Mouse (Mus musculus) hindbrain, embryonic 11.5 days (tissue): ENCODE measurements at regions not wholly inside any gene's neighbourhood (a gene's known extent, or its start where the extent isn't known, plus 50 kb on each side); places are given as distances from the start of the nearest gene placed in this dataset.

Experiments
- ATAC-seq: fragments of 200-750 bp; cut with Nextera tagmentation; 2 replicates; pipeline ENCODE4 v1.8.0; 2017; ENCODE audit warnings: mild to moderate bottlenecking, moderate TSS enrichment, moderate library complexity; ENCODE audit not compliant: low FRiP score
- DNase-seq: peaks from one replicate; pipeline ENCODE4 v3.0.0-alpha.2; 2015; ENCODE audit warnings: low spot score
- H3K27ac ChIP-seq: fragments of 300-500 bp; sonication (generic); 2 replicates; pipeline ENCODE4 v1.5.1; 2014; ENCODE audit warnings: mild to moderate bottlenecking, low read depth, low read length
- H3K27me3 ChIP-seq: fragments of 300-500 bp; sonication (generic); 2 replicates; pipeline ENCODE4 v1.6.1; 2014; ENCODE audit warnings: mild to moderate bottlenecking, low read length, moderate library complexity, mixed read lengths; ENCODE audit not compliant: control insufficient read depth, insufficient read depth
- H3K36me3 ChIP-seq: fragments of 300-500 bp; sonication (generic); 2 replicates; pipeline ENCODE4 v1.6.1; 2014; ENCODE audit warnings: mild to moderate bottlenecking, low read length, moderate library complexity, mixed read lengths; ENCODE audit not compliant: control insufficient read depth, insufficient read depth
- H3K4me1 ChIP-seq: fragments of 300-500 bp; sonication (generic); replicated peaks from 2 replicates; pipeline ENCODE4 v1.6.1; 2014; ENCODE audit warnings: low read length, mixed read lengths; ENCODE audit not compliant: control insufficient read depth, insufficient read depth
- H3K4me2 ChIP-seq: fragments of 300-500 bp; sonication (generic); replicated peaks from 2 replicates; pipeline ENCODE4 v1.6.1; 2014; ENCODE audit warnings: mild to moderate bottlenecking, low read depth, low read length
- H3K4me3 ChIP-seq: fragments of 300-500 bp; sonication (generic); 2 replicates; pipeline ENCODE4 v1.5.1; 2014; ENCODE audit warnings: low read depth, low read length
- H3K9ac ChIP-seq: fragments of 300-500 bp; sonication (generic); 2 replicates; pipeline ENCODE4 v1.6.1; 2014; ENCODE audit warnings: low read depth, low read length
- H3K9me3 ChIP-seq: fragments of 300-500 bp; sonication (generic); 2 replicates; pipeline ENCODE4 v1.6.1; 2016; ENCODE audit warnings: low read length; ENCODE audit not compliant: control insufficient read depth
- WGBS: fragments of 180-500 bp; shearing (Covaris S2); extraction: QIAGEN DNeasy Blood & Tissue Kit; methylation state at CpG from one replicate; pipeline ENCODE4 v1.1.7; 2014; 5-methylcytosine and 5-hydroxymethylcytosine counted together

DNA sequence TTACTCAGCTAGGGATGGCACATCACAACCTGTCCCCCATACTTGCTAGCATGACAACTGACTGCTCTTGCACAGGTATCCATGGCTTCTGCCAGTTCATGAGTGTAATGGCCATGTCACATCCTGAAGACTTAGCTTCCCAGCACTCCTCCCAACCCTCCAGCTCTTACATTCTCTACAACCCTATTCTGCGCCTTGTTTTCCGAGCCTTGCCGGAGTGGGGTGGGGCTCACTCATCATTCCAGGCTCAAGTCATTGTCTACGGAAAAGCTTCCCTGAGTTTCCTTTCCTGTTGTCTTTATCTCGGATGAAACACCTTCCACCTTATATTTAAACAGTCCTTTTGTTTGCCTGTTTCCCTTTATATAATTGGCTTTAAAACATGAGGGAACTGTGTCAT, 69.6 kb downstream of the Prdm13 start:
- WGBS, result 84% methylated on average over 5 of the region's 5 CpGs
- Histone ChIP-seq H3K27ac (no peak overlapping the region), H3K9ac (no peak overlapping the region), H3K27me3 (no peaks in the 10 kb centered on the region), H3K4me1 (no peaks in the 10 kb centered on the region), H3K4me2 (no peak overlapping the region), H3K36me3 (no peaks in the 10 kb centered on the region), H3K9me3 (no peaks in the 10 kb centered on the region), H3K4me3 (no peak overlapping the region)
- DNase-seq (no peak), ATAC-seq (no peak)

DNA sequence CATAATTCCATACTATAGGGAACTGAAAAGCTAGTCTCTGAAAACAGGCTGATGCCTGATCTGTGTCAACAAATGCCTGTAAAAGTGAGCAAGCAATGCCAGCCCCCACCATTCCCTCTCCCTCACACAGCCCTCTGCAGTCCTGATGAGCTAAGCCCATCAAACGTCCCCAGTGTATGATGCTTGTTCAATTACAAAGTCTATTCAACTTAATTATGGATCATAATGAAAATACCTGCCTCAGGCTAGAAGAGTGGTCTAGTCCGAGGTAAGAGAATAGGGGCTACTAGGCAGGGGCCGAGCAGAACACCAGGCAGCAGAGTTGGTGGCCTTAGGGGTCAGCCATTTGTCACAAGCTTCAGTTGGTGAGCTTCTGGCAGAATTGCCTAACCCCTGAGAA, 71.3 kb downstream of the Prdm13 start:
- Histone ChIP-seq H3K27ac (0 out of 2 replicates have a peak overlapping the region, but pooled peaks have one; percentile 17), H3K9me3 (no peaks in the 10 kb centered on the region), H3K4me3 (no peak overlapping the region), H3K4me1 (no peaks in the 10 kb centered on the region), H3K4me2 (no peak overlapping the region), H3K27me3 (no peaks in the 10 kb centered on the region), H3K36me3 (no peaks in the 10 kb centered on the region), H3K9ac (no peak overlapping the region)
- 47% methylated on average over 3 of the region's 3 CpGs for WGBS
- peak; percentile 9 for DNase-seq
- ATAC-seq, result peak; percentile 70

- DNase-seq (peak; percentile 20), ATAC-seq (peak; percentile 83)
- H3K4me2 ChIP-seq, result no peak overlapping the region
- no peaks in the 10 kb centered on the region for H3K36me3 ChIP-seq
- H3K4me1 ChIP-seq, result no peaks in the 10 kb centered on the region
- no peaks in the 10 kb centered on the region for H3K9me3 ChIP-seq
- no peak overlapping the region for H3K27ac ChIP-seq
- WGBS, result 71% methylated on average over 5 of the region's 5 CpGs
- H3K27me3 ChIP-seq, result no peaks in the 10 kb centered on the region
- no peak overlapping the region for H3K4me3 ChIP-seq
- no peak overlapping the region for H3K9ac ChIP-seq
Measured at GRCm38 (mm10) chr4:21611531-21612282, 74.1 kb downstream of the Prdm13 start.

DNA sequence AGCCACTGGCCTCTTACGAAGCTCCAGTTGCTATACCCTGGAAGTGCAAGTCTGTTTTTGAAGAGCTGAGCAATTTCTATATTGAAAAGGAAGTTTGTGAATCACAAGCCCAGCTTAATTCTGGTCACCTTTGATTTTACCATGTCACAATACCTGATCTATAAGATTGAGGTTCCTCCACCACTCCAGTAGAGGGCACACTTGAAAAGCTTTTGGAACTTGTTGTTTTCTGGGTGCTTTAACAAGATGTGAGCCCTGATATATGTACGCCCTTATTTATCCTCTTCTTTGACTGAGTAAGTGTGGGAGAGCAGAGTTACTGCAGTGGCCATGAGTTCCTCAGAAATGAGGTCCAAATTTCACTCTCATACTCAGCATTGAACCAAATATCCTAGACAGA, 87.7 kb downstream of the Prdm13 start:
- 63% methylated on average over 2 of the region's 2 CpGs for WGBS

GRCm38 (mm10) chr4:21547771-21548170, 138.0 kb downstream of the Prdm13 start:
- H3K4me1 ChIP-seq, result no peaks in the 10 kb centered on the region
- DNase-seq (no peak), ATAC-seq (no peak)
- H3K27ac ChIP-seq, result no peak overlapping the region
- WGBS, result 89% methylated on average over 3 of the region's 3 CpGs
- H3K9ac ChIP-seq, result no peak overlapping the region
- H3K9me3 ChIP-seq, result no peaks in the 10 kb centered on the region
- no peaks in the 10 kb centered on the region for H3K36me3 ChIP-seq
- no peak overlapping the region for H3K4me3 ChIP-seq
- H3K27me3 ChIP-seq, result no peaks in the 10 kb centered on the region
- no peak overlapping the region for H3K4me2 ChIP-seq

More for the DNA sequence above, 87.7 kb downstream of the Prdm13 start:
- DNase-seq, result no peak
- Histone ChIP-seq H3K9ac (no peak overlapping the region), H3K4me2 (no peak overlapping the region), H3K4me3 (no peak overlapping the region), H3K27ac (no peak overlapping the region), H3K27me3 (no peaks in the 10 kb centered on the region), H3K4me1 (no peaks in the 10 kb centered on the region), H3K36me3 (no peaks in the 10 kb centered on the region), H3K9me3 (no peaks in the 10 kb centered on the region)
- no peak for ATAC-seq

- no peaks in the 10 kb centered on the region for H3K9me3 ChIP-seq
- WGBS, result 82% methylated on average over 2 of the region's 2 CpGs
Measured at GRCm38 (mm10) chr4:21539583-21539982, 146.2 kb downstream of the Prdm13 start.

GRCm38 (mm10) chr4:21535973-21536372, 149.8 kb downstream of the Prdm13 start:
- 40% methylated on average over 2 of the region's 2 CpGs for WGBS
- no peaks in the 10 kb centered on the region for H3K27me3 ChIP-seq
- H3K9me3 ChIP-seq, result no peaks in the 10 kb centered on the region
- H3K27ac ChIP-seq, result no peak overlapping the region
- no peaks in the 10 kb centered on the region for H3K36me3 ChIP-seq
- no peak overlapping the region for H3K9ac ChIP-seq
- no peaks in the 10 kb centered on the region for H3K4me1 ChIP-seq
- H3K4me3 ChIP-seq, result no peak overlapping the region
- DNase-seq (peak; percentile 54), ATAC-seq (no peak)
- H3K4me2 ChIP-seq, result no peak overlapping the region

More at GRCm38 (mm10) chr4:21539583-21539982, 146.2 kb downstream of the Prdm13 start:
- H3K4me2 ChIP-seq, result no peak overlapping the region
- H3K36me3 ChIP-seq, result no peaks in the 10 kb centered on the region
- H3K27ac ChIP-seq, result no peak overlapping the region
- no peaks in the 10 kb centered on the region for H3K27me3 ChIP-seq
- ATAC-seq (no peak), DNase-seq (no peak)
- H3K4me3 ChIP-seq, result no peak overlapping the region
- H3K9ac ChIP-seq, result no peak overlapping the region
- no peaks in the 10 kb centered on the region for H3K4me1 ChIP-seq

- H3K4me3 ChIP-seq, result no peak overlapping the region
- ATAC-seq (no peak), DNase-seq (no peak)
- H3K4me1 ChIP-seq, result no peaks in the 10 kb centered on the region
- no peak overlapping the region for H3K4me2 ChIP-seq
- no peak overlapping the region for H3K27ac ChIP-seq
- WGBS, result 63% methylated on average over 4 of the region's 4 CpGs
- no peak overlapping the region for H3K9ac ChIP-seq
- H3K9me3 ChIP-seq, result no peaks in the 10 kb centered on the region
- H3K36me3 ChIP-seq, result no peaks in the 10 kb centered on the region
- H3K27me3 ChIP-seq, result no peaks in the 10 kb centered on the region
Measured at GRCm38 (mm10) chr4:21532186-21532585, 153.6 kb downstream of the Prdm13 start.
